Mouse (Mus musculus) right cerebral cortex, postnatal 10 days (tissue): ENCODE results near the gene Ankmy1.
A peak's percentile ranks its signal among the peaks of the same experiment; 100 is the strongest.

ENCODE experiments used
- DNase-seq, 2 experiments: peaks; one replicate each; pipeline ENCODE4 v3.0.0; 2021; ENCODE audit warnings: low spot score in 2 of 2

Ankmy1 gene

DNA sequence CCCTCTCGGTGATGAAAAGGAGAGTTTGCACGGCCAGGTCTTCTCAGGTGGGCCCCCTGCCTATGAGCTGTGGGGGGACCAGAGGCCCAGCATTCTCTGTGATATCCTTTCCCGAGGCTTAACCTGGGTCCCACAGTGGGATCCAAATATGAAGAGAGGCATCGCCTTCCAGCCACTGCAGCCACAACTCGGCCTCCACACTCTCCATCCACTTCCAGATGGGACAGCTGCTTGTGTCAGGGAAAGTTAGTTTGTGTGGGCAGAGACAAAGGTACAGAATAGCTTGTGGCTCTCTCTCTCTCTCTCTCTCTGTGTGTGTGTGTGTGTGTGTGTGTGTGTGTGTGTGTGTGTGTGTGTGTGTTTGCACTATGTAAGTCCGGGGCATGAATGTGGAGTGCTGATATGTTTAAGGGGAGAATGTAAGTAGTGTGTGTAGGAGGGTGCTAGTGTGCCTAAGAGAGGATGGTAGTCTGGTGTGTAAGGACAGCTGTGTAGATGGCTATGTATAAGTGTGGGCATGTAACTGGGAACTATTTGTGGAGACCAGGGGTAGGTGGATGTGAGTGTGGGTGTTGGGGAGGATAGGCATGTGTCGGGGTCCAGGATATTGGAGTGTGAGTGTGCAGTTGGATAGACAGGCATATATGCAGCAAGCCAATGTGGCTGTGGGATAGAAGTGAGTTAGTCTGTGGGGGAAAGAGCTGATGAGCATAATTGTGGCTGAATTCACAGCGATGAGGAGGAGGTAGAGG is 27.2 kb downstream of the Ankmy1 start:
- no peak for DNase-seq

GRCm38 (mm10) chr1:92874011-92874410 is 28.7 kb downstream of the Ankmy1 start:
- no peak for DNase-seq

DNA sequence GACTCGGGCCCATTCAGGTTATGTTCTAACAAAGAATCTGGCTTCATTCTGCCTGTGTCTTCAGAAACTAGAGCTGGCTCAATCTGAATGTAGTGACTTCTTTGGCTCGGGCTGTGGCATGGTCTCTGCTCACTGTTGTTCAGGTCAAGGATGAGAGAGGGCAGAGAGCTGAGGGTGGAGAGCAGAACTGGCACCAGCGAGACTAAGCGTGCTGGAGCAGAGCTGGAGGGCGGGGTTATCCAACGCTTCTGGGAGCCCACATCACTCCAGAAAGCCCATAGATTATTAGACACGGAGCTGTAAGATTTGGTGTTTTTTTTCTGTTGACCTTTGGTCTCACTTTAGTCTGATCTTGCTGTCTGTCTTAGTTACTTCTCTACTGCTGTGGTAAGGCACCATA is 30.0 kb downstream of the Ankmy1 start:
- no peak for DNase-seq

GRCm38 (mm10) chr1:92869985-92870384 is 32.7 kb downstream of the Ankmy1 start:
- DNase-seq, result no peak

DNA sequence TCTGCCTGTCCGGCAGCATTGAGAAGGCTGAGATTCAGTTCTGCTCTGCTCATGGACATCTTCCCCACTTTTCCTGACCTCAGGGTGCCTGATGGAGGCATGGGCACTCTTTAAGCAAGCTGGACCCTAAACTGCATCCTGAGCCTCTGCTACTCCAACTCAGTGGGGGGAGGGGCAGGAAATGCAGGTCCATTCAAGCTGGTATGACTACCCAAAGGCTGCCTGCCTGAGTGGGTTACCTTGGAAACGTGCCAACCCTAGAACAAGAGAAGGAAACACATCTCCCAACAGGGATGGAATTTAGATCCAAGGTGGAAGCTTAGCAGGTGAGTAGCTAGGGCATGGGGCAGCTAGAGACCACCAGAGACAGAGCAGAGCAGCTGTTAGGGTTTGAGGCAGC is 36.5 kb downstream of the Ankmy1 start:
- peak in 1 of 2 experiments; percentile 48 for DNase-seq

- no peak for DNase-seq
Observed at GRCm38 (mm10) chr1:92863268-92863667, 39.4 kb downstream of the Ankmy1 start.

DNA sequence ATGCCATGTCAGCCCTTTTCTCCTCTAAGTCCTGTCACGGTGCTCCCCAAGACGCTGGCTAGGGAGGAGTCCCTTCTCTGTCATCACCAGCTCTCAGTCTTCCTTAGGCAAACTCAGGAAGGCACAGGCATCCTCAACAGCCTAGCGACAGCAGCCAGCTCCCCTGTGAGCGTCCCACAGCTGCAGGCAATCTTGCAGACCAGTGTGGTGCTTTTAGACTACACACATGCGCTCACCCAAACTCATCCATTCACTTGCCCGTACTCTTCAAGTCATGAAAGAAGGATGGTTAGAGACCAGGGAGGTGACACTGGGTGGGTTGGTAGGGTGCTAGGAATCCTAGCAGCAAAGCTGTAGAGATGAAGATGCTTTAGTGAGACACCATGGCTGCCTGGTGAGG is 41.2 kb downstream of the Ankmy1 start:
- peak in 1 of 2 experiments; percentile 45 for DNase-seq

- no peak for DNase-seq
Observed at GRCm38 (mm10) chr1:92852450-92852849, 50.3 kb downstream of the Ankmy1 start.

DNA sequence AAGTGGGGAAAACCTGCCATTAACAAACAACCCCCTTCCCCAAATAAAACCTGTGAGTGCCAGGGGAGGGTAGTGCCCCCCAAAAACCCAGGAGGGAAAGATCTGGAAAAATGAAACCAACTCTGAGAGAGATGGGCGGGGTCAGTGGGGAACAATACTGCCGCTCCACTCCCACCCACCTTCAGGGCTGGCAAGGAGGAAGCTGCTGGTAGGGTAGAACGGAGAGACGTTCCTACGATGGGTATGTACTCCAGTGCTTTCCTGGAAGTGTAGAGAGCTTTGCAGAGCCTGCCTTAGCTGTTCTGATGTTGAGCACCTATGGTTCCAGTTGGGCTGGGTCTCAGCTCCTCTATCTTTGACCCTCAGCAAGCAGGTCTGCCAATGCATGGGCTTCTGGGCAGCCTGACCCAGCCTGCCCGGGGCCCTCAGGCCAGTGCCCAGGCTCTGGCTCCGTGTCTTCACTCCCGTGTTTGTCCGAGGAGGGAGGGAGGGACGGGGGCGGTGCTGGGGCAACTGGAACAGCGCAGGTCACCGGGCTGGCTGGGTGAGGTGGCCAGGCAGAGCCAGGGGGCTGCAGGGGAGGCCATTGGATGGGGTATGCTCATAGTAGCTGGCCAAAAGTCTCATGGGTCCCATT is 52.6 kb downstream of the Ankmy1 start:
- peak; percentile 54 to 56 for DNase-seq

GRCm38 (mm10) chr1:92849491-92849890 is 53.2 kb downstream of the Ankmy1 start:
- DNase-seq, result peak; percentile 63 to 65

DNA sequence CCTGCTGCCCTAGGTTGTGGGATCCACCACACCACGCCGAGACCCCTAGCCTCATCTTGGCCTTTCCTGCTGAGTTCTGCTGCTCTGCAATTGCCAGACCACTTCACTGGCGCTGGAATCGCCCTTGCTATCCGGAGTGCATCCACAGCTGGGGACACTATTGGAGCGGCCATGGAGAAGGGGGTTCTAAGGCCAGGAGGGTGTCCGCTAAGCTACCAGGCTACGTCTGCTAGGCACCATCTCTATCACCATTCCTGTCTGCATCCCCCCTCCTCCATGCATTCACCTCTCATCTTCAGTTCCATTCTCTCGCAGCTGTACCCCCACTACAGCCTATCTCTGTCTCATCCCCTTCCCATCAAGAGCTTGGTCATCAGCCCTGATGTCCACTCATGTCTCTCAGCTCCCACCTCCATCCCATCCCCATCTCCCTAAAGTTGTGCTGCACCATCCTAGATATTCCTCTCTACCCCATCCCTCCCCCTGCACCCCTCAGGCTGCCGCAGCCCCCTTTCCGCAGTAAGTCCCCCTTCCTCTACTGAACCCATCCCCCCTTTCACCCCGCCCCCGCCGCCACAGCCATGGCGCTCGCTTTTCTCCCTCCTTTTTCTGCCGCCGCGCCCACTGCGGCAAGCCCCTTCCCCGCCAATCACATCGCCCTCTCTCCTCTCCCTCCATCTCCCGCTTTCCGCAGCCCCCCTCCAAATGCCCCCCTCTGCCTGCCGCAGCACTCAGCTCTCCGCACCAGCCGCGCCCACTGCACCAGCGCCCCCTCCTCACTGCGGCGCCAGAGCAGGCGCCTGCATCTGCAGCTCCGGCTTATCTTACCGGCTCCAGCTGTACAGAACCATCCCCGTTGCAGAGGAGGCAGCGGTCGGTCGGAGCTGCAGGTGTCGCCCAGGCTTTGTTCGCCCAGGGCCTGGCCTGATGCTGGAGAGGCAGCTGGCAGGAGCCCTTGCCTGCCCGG is 54.5 kb downstream of the Ankmy1 start:
- peak; percentile 86 to 90 for DNase-seq

GRCm38 (mm10) chr1:92845889-92846288 is 56.8 kb downstream of the Ankmy1 start:
- DNase-seq, result no peak

DNA sequence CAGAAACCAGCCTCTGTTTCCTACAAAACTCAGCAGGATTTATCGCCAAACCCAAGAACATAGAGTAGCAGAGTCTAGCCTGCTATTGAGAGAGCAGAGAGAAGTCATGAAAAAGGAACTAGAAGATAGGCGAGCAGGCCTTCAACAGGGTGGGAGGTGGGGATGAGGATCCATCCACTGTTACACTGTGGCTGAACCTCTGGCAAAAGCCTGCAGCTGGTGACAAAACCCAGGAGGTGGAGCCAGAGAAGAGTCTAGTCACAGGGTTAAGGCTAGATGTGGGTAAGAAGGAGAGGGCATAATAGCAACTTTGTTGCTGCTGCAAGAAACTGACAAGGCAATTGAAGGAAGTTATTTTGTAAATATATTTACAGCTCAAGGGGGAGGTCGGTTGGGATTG is 61.3 kb downstream of the Ankmy1 start:
- no peak for DNase-seq

GRCm38 (mm10) chr1:92840231-92840890 is 62.3 kb downstream of the Ankmy1 start:
- DNase-seq, result peak in 1 of 2 experiments; percentile 38

DNA sequence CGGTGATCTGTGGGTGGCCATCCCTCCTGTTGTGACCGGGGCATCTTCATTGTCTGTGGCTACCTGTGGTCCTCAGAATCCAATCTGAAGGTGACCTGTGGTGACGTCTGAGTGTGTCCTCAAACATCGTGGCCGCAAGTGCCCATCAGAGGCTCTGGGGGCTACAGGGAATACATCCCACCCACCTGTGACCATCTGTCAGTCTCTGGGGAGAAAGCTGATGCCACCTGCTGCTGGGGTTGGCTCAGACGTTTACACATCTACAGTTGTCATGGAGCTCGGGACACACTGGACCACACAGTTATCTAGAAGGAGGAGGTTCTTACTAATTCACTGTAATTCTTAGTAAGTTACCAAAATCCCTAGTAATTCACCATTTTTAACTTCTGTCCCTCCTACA is 63.5 kb downstream of the Ankmy1 start:
- peak in 1 of 2 experiments; percentile 39 for DNase-seq

- peak; percentile 66 to 68 for DNase-seq
Observed at GRCm38 (mm10) chr1:92837931-92838833, 64.5 kb downstream of the Ankmy1 start.

DNA sequence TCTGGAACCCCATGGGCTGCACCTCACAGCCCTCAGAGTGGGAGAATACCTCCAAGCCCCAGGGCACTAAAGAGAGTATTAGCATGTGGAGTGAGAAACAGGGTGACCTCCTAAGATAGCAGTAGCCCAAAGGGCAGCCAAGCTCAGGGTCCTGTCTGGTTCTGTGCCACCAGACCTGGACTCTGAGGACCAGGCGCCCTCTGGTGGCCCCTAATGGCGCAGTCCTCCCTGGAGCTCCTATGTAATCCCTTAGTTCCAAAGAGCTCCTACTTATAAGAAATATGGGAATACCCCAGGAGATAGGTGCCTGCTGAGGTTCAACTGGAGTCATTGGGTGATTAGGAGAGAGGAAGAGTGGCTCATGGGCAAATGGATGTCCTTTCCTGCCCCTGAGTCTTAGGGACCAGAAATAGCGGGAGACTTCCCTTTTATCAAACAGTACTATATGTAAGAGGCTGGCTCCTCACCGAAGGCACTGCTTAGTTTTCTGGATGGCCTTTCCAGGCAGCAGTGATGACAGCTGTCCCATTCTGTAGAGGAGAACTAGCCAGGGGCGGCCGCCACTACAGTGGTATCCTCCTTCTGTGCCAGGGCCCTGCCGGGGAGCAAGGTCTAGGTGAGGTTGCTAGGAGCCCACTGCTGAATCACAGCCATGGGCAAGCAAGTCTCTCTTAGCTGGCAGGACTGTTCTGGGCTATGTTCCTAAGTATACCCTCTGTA is 68.6 kb downstream of the Ankmy1 start:
- DNase-seq, result peak; percentile 85 to 87

DNA sequence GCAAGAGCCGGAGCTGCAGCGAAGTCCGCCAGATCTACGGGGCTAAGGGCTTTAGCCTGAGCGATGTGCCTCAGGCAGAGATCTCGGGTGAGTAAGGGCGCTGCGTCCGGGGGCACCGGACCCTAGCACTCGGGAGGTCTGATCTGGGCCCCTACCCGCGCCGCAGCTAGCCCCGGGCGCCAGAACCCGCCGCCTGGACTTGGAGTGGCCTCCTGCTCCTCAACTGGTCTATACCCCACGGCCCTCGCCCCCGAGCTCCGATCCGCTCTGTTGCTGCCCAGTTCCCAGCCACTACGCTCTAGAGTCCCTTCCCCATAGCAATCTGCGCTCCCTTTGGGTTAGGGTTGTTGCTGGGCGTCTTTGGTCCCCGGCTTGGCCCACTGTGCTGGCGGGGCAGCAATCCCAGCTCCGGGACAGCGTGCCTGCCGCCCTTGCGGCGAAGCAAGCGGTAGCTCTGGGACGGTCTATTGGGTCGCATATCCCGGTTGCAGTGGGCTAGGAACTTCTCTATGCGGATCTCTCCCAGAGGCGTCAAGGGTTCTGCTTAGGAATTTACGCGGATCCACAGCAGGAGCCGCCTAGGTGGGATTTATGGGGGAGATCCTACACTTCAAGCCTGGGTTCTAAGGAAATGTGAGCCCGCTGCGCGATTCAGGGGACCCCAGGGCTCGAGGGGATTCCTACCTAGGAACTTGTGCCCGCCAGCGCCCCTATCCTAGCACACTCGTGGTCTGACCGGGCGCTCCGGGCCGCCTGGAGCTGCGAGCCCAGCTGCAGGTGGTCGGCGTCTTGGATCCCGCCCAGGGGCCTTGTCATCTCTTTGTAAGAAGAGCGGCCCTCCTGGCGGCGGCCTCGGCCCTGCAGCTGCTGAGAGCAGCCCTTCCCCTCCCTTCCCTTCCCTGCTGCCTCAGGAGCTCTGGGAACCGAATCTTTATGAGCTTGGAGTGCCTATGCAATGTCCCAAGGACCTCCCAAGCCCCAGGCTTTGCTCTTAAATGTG is 70.4 kb downstream of the Ankmy1 start:
- DNase-seq, result peak; percentile 80 to 83
